Mouse (Mus musculus) thymus, postnatal 10 days (tissue): ENCODE results near the gene Arhgap40.

Experiments
- DNase-seq, 2 experiments: peaks; one replicate each; pipeline ENCODE4 v3.0.0; 2021; ENCODE audit warnings: low spot score in 2 of 2

Arhgap40 gene

GRCm38 (mm10) chr2:158546751-158547150, 34.2 kb downstream of the Arhgap40 start:
- DNase-seq, result peak; percentile 43 to 73

- peak; percentile 44 to 85 for DNase-seq
Observed at GRCm38 (mm10) chr2:158550067-158550466, 37.5 kb downstream of the Arhgap40 start.

- DNase-seq, result no peak
Observed at GRCm38 (mm10) chr2:158554366-158554765, 41.8 kb downstream of the Arhgap40 start.

GRCm38 (mm10) chr2:158555252-158555651, 42.7 kb downstream of the Arhgap40 start:
- DNase-seq, result no peak

- no peak for DNase-seq
Observed at GRCm38 (mm10) chr2:158555812-158556211, 43.2 kb downstream of the Arhgap40 start.

DNA sequence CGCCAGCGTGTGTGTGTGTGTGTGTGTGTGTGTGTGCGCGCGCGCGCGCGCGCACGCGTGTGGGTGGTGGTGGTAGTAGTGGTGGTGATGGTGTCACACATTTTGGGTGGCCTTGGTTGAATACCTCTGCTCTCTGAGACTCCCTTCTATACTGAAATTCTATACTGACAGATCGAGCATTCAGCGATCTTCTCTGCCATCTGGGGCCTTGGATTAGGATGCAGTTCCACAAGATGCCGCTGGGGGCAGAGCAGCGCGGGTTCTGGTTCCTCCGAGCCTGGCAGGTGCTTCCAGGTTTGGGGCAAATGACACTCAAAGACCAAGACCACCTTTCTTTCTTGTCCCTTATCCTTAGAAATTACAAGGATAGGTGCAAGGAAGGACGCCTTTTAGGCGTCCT, 43.6 kb downstream of the Arhgap40 start:
- peak; percentile 42 to 82 for DNase-seq

DNA sequence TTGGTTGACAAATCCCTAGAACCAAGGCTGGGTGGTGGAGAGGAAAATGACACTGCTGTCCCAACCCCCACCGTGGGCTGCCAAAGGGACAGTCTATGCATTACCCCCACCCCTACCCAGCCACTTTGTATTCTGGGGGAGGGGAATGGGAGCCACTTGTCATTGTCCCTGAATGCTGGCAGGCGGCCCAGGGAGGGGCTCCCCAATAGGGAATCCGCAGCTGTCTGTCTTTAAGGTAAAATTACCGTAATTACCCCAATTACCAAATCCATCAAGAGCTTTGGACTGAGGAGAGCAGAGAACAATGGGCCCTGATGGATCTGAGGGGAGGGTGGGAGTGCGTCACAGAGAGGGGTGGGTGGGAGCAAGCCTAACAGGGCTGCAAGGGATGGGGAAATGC, 44.2 kb downstream of the Arhgap40 start:
- DNase-seq, result no peak

GRCm38 (mm10) chr2:158559945-158560344, 47.3 kb downstream of the Arhgap40 start:
- no peak for DNase-seq

DNA sequence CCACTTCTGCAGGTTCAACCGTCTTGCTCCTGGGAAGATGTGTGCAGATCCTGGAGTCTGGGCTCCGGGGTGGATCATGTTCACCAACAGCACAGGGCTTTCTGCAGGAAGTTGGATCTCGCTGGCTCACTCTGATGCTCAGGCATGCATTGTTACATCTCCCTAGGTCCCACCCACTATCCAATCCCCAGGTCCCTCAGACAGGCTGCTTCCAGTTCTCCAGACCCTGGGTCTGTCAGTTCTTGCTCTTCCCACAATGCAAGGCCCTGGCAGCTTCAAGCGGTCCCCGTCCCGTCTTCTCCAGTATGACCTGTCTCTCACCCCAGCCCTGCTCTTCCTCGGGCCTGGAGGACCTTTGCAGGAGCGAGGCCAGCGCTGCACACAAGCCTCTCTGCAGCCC, 48.2 kb downstream of the Arhgap40 start:
- DNase-seq, result no peak

DNA sequence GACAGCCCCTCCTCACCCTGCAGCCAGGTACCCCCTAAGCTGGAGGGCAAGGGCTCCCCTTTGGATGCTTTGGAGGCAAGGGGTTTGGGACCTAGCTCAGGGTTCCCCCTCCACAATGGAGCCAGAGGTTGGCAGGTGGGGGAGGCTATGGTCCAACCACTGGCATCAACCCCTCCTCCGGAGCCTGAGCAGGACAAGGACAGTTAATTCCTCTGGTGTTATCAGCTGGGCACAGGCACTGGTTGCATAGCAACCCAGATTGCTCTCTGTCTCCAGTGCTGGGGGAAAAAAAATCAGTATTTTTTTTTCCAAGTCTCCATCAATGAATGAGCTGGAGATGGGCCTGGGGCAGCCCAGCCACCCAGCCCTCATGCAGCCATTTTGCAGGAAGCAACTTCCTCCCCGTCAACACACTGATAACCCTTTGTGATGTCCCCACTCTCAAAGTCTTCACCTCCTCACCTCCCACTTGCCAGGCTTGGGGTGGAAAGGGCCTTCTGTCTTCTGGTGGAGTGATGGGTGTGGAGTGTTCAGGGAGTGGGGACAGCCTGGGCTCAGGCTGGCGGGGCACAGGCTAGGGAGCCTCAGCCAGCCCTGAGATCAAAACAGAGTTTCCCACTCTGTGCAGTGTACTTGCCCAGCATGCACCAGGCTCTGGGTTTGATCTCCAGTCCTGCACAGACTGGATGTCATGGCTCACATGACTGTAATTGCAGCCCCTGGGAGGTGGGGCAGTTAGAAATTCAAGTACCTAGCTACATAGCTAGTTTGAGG, 49.0 kb downstream of the Arhgap40 start:
- no peak for DNase-seq

DNA sequence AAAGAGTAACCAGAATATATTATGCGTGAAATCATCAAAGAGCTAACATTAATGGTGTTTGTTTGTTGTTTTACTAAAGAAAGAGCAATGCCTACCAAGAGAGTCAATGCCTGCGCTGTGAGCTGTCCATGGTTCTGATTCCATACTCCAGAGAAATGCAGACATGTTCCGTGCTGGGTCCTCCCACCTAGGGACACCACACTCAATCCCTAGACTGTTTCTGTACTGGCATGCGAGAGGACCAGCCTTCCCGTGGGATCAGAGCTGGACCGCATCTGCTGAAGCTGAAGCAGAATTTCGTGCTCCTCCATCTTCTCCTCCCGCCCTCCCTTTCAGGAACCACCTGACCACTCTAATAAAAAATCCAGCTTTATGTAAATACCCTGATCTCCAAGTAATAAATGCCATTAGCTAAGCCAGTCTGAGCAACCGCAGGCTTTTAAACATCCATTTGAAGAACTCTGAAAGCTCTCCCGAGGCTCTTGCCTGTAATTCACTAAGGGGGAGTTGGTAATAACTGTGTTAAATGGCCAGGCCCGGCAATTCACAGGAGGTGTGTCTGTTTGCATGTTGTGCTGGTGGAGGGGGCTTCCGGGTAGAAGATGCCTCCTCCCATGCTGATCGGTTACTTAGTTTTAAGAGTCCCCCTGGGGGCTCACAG, 58.0 kb downstream of the Arhgap40 start:
- peak in 1 of 2 experiments; percentile 29 for DNase-seq

DNA sequence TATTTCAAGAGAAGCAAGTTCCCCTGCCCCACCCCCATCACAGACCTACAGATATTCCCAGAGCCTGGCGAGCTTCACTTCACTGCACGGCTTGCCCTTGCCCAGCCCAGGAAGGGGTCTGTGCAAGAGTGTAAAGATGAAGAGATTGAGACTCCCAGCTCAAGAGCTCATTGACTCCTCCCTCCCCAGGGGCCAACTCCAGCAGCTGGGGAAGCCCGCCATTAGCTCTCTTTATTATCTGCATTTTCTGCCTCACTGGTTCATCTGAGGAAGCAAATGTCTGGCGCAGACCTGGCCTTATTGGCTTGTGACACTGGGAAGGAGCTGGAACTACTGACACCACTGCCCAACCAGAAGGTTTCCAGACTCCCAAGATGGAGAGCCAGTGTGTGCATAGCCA, 67.4 kb downstream of the Arhgap40 start:
- DNase-seq, result no peak

DNA sequence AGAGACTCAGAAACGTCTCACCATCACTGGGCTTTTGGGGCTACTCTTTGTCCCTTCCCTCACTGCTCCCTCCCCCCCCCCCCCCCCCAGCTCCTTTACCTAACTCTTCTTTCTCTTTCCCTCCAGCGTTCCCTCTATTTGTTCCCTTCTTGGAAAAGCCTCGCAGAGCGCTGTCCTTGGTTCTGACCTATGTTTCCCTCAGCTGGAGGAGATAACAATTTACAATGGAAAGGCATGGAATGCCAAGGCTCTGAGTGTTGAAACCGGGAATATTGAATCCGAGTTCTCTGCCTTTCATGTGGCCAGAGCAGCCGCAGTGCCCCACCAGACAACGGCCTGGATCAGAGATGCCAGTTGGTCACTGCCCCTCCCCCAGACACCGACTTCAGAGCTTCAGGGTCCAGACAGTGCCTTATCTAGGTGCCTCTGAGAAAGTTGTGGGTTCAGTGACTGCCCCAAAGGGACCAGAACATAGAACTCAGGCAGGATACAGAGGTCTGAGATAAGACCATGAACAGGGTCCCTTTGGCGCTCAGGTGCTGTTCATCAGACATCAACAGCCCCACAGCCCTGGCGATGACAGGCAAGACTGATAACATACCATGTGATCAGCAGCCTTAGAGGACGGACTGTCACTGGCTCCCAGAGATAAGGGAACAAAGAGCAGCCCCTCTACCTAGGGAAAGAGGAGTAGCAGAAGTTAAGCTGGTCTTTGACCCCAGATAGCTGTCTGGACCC, 72.2 kb downstream of the Arhgap40 start:
- DNase-seq, result no peak

- DNase-seq, result no peak
Observed at GRCm38 (mm10) chr2:158588524-158589271, 76.1 kb downstream of the Arhgap40 start.

DNA sequence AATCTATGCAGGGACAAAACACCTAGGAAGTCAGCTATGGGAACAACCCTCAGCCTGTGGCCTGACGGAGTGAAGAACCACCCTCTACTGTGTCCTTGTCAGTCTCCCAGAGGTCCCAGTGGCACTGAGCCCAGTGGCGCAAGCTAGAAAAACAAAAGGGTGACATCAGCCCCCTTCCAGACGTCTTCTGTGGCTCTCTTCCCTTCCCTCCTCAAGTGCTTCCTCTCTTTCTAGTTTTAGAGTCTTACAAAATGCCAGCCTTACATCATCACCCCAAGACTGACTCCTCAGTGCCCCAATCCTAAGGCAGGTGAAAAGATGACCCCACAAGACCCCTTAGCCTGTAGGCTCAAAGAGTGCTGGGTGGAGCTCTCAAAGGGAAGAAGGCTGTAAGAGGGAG, 77.9 kb downstream of the Arhgap40 start:
- DNase-seq, result no peak

GRCm38 (mm10) chr2:158591286-158591685, 78.7 kb downstream of the Arhgap40 start:
- DNase-seq, result no peak

DNA sequence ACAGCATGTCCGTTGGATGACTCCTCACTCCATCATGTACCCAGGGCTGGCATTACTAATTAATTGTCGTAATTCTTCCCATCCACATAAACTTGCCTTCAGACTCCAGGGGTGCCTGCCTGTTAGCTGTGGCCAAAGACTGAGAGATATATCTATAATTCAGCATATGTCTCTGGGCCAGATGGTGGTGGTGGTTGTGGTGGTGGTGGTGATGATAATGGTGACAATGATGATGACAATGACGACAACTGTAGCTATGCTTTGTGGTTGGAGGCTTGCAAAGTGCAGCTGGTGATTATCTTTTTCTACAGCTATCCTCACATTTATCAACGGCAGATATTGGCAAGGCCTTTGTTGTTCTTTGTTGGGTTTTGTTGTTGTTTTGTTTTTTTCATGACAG, 80.8 kb downstream of the Arhgap40 start:
- no peak for DNase-seq

- DNase-seq, result no peak
Observed at GRCm38 (mm10) chr2:158595103-158595502, 82.5 kb downstream of the Arhgap40 start.

DNA sequence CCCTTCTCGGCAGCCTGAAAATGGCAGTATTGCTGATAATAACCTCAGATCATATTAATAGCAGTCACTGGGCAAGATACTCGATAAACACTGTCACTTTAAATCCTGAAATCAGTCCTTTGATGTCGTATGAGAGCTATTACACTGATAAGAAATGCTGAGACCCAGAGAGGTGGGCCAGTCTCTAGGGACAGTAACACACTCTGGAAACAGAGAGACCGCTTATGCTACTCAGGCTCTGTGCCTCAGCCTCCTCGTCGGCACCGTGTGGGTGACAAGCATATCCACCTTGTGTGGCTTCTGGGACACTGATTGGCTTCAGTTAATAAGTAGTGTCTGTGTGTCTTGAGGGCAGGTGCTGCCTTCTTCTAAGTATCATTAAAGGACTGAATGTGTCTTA, 83.0 kb downstream of the Arhgap40 start:
- DNase-seq, result no peak

- no peak for DNase-seq
Observed at GRCm38 (mm10) chr2:158596803-158597202, 84.2 kb downstream of the Arhgap40 start.
